Mouse (Mus musculus) erythroid progenitor cell, adult 5-6 weeks (primary cell): ENCODE measurements around the gene Eif4e2. TPM values are rescaled to one million over a fixed set of nuclear protein-coding genes. Genes with fewer than 3 reads are reported as not detected.

ENCODE experiments used
- ATAC-seq: replicated peaks from 2 replicates; pipeline ENCODE4 v1.8.0; 2016; ENCODE audit warnings: moderate number of reproducible peaks, mild to moderate bottlenecking, moderate TSS enrichment, inconsistent platforms; ENCODE audit not compliant: poor library complexity, low FRiP score, severe bottlenecking
- total RNA-seq, 2 experiments: library from RNA; stranded (forward) in 1 of 2; stranded (reverse) in 1 of 2; fragments of 150-400 nt in 1 of 2; fragments of 186-747, 209-891 nt in 1 of 2; gene quantifications; 2 replicates each; pipeline versions ENCODE4 v1.2.3 to v1.2.4; 2015 to 2017; ENCODE audit warnings: low replicate concordance in 2 of 2

Eif4e2 gene
- total RNA-seq, 2 experiments from 2014 or later: 29.3 to 49.9 TPM

- ATAC-seq: no peak
Observed at GRCm38 (mm10) chr1:87198119-87199065, 15.3 kb upstream of the Eif4e2 start.

- no peak for ATAC-seq
Observed at GRCm38 (mm10) chr1:87200811-87201210, 12.9 kb upstream of the Eif4e2 start.

DNA sequence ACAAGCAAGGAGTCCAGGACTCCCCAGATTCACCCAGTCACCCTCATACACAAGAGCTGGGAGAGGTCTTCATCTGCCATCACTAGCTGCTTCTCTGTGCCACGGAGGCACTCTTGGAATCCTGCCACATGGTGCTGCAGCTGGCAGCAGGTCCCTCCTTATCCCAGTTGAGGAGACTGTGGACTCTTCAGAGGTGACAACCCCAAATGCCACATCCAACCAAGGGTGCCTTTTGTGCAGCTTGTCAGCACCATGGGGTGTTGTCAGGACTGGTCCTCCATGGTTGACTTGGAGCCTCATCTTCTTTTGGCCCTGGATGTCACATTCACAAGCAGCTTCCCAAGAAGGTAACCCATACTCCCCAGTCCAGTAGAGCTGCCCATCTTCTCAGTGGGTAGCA lies 11.9 kb upstream of the Eif4e2 start:
- no peak for ATAC-seq

- ATAC-seq: no peak
Observed at GRCm38 (mm10) chr1:87203779-87204178, 9.9 kb upstream of the Eif4e2 start.

GRCm38 (mm10) chr1:87204465-87204864 lies 9.2 kb upstream of the Eif4e2 start, which contains the start of gene Chrng:
Gene Chrng (plus strand): TSS chr1:87204657.
- no peak for ATAC-seq

DNA sequence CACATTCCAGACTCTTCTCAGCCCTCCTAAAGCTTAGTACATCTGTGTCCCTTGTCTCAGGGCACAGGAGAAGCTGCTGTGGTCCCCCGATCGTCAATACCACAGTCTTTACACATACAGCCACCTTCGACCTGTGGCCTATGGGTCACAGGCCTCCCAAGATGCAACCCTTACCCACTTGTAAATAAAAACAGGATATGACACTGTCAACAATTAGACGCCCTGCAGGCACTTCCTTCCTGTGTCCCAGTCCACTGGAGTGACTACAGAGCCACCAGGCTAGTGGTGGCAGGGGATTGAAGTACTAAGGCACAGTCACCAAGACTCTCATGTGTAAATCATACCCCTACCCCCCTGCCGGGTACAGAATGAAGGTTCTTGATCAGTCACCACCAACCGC lies 8.7 kb upstream of the Eif4e2 start:
- no peak for ATAC-seq

- no peak for ATAC-seq
Observed at GRCm38 (mm10) chr1:87205502-87205901, 8.2 kb upstream of the Eif4e2 start.

GRCm38 (mm10) chr1:87206339-87206738 lies 7.4 kb upstream of the Eif4e2 start:
- no peak for ATAC-seq

GRCm38 (mm10) chr1:87211431-87211830 lies 2.3 kb upstream of the Eif4e2 start:
- ATAC-seq: no peak

- no peak for ATAC-seq
Observed at GRCm38 (mm10) chr1:87214748-87215147, 1.0 kb downstream of the Eif4e2 start.

GRCm38 (mm10) chr1:87217938-87218337 lies 4.2 kb downstream of the Eif4e2 start:
- no peak for ATAC-seq

DNA sequence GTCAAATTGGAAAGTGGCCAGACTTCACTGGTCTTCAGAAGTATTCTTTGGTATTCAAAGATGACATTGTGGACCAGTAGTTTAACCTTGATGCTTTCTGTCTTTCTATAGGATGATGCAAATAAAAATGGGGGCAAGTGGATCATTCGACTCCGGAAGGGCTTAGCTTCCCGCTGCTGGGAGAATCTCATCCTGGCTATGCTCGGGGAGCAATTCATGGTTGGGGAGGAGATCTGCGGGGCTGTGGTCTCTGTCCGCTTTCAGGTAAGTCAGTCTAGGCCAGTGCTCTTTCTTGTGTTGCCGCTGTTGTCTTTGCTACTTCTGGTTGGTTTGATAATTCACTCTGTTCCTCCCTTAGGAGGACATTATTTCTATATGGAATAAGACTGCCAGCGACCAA lies 12.0 kb downstream of the Eif4e2 start:
- no peak for ATAC-seq

DNA sequence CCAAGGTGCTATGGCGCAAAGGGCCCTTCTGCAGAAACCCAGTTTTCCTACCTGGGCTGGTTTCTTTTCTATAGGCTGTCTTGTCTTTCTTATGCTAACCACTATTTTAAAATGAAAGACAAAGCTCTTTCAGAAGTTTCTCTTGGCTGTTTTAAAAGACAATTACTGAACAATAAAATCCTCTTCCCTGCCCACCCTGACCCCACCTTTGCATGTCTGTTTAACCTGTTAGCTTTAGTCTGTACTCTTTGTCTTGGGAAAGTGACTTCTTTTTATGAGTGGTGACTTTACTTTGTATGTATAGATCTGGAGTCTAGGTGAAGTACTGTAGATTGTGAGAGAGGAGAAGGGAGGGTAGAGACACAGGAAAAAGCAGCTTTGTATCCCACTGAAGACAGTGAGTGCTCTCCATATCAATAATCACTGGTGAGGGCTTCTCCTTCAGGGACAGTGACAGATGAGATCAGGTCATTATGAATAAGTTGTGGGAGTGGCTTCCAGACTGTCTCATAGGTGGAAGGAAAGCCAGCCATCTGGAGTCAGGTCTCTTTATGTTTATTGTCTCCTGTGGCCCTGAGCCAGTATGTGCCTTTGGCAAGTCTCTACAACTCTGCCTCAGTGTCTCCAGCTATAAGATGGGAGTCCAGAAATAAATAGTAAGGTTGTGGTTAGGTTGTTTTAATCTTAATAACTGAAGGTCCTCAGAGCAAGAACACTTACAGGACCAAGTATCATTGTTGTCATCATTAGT lies 12.9 kb downstream of the Eif4e2 start:
- ATAC-seq: no peak

DNA sequence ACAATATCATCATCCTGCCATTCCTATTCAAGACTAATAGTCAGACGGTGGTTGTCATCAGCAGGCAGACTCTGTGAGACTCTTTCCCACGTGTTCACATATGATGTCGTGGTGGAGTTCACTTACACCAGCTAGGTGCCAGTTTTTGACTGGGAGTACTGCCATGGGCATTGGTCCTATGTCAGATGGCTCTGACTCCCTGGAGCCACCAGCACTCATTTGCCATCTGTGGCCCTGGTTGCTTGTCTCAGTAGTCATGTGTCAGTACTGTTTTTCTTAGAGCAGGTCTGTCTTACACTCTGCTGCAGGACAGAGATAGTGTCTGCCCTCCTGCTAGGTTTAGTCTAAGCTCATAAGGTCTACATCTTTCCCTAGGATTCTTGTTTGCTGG lies 13.4 kb downstream of the Eif4e2 start:
- ATAC-seq: no peak

- no peak for ATAC-seq
Observed at GRCm38 (mm10) chr1:87230606-87231005, 16.9 kb downstream of the Eif4e2 start.

DNA sequence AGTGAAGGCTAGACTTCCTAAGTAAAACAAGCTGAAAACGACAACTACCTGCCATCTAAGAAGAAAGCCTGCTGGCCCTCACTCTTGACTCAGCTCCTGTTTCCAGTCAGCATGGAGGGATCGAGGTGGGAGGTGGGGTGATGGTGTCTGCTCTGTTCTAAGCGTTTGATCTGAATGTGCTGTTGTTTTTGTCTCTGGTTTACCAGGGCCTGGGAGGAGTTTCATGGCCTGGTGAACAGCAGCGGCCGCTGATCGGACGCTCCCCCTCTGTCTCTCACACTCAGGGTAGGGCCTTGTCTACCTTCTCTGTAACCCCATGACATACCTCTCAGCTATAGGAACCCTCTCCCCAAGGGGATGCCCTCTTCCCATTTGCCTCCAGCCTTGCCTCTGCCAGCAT lies 18.5 kb downstream of the Eif4e2 start:
- ATAC-seq: no peak

GRCm38 (mm10) chr1:87239056-87239455 lies 25.3 kb downstream of the Eif4e2 start:
- ATAC-seq: no peak

- no peak for ATAC-seq
Observed at GRCm38 (mm10) chr1:87243021-87243420, 29.3 kb downstream of the Eif4e2 start.

GRCm38 (mm10) chr1:87245430-87245829 lies 31.7 kb downstream of the Eif4e2 start:
- no peak for ATAC-seq

DNA sequence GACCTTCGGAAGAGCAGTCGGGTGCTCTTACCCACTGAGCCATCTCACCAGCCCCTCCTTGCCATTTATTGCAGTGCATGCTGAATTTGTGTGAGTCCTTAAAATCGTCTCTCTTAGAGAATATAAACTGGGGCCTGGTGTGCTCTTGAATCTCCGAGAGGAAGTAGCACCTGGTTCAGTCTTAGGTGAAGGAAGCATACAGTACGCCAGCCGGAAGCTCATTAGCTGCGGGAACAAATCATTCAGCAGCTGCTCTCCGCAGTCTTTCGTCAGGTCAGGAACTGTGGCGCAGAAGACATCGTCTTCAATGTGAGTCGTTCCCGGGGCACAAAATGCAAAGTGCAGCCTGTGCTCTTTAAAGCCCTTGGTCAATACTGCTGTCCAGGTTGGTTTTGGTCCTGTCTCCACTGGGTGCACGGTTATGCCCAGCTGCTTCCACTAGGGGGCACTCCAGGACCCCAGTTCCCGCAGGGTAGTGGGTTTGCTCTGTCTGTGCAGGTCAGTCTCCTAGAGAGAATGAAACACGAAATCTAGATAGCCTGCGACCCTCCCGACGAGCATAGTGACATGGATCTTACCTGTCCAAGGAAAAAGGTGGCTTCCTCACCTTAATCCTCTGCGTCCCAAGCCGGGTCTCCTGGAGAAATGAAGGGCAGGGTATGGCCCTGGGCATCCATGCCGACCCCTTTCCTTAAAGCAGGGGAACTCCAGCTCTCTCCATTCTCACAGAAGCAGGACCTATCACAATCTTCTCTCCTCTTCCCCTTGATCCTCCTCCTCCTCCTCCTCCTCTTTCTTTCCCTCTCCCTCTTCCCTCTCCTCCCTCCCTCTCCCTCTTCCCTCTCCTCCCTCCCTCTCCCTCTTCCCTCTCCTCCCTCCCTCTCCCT lies 32.5 kb downstream of the Eif4e2 start:
- peak; percentile 74 for ATAC-seq
